Mouse (Mus musculus): ENCODE results near the gene Cpne7. TPM values are rescaled to one million over a fixed set of nuclear protein-coding genes. Genes with fewer than 3 reads are reported as not detected.

The Cpne7 gene
- total RNA-seq, 2 experiments from 2014 or later = 0.31 to 0.73 TPM

- no peak for DNase-seq
- intact Hi-C loops (cut with DNase I; ENCODE audit: low total_unique reads) = no loop called here
These were observed 38.0 kb downstream of the Cpne7 start for GRCm38 (mm10) chr8:123155177-123155576.

- intact Hi-C loops (cut with DNase I; ENCODE audit: low total_unique reads) = no loop called here
These were observed 39.0 kb downstream of the Cpne7 start for GRCm38 (mm10) chr8:123156070-123156773.

GRCm38 (mm10) chr8:123157888-123158465 is 40.8 kb downstream of the Cpne7 start, which contains the start of gene Sult5a1:
Sult5a1 (minus strand) TSS chr8:123158315.
- no peak for DNase-seq
- intact Hi-C loops (cut with DNase I; ENCODE audit: low total_unique reads) = loop anchor here (2.0 kb wide), 1 partner anchor 49 kb away; no protein-coding TSS in a partner anchor

More at GRCm38 (mm10) chr8:123156070-123156773, 39.0 kb downstream of the Cpne7 start:
- no peak for DNase-seq

GRCm38 (mm10) chr8:123181391-123181790 is 64.2 kb downstream of the Cpne7 start:
- intact Hi-C loops (cut with DNase I; ENCODE audit: low total_unique reads) = no loop called here
- peak; percentile 72 for DNase-seq

Small RNA genes within 50 kb of the gene (microRNA-seq; reads per million reads assigned to microRNA genes)
- 0 reads per million in 2 experiments for gene Mir7079
- 0.32 to 1.0 reads per million in 2 experiments for gene Mir7080

Other genes with a start within 250 kb of the Cpne7 start
- gene Ankrd11, start 75.1 kb upstream of the Cpne7 start, total RNA-seq (2021) = 10 to 100 TPM; 40.2 to 43.2 TPM
- gene Spg7, start 54.4 kb upstream of the Cpne7 start, total RNA-seq (2021) = 10 to 100 TPM; 49.0 to 59.2 TPM
- 100 to 1,000 TPM; 517 to 627 TPM for gene Rpl13, start 15.0 kb upstream of the Cpne7 start, total RNA-seq (2021)
- 1 to 10 TPM; 5.7 to 6.9 TPM for gene Sult5a1, start 40.9 kb downstream of the Cpne7 start, total RNA-seq (2021)
- gene Dpep1, start 68.9 kb downstream of the Cpne7 start, total RNA-seq (2021) = 10 to 100 TPM; 11.8 to 20.9 TPM
- gene Chmp1a, start 95.4 kb downstream of the Cpne7 start, total RNA-seq (2021) = 10 to 100 TPM; 41.6 to 53.3 TPM
- gene Spata33, start 95.5 kb downstream of the Cpne7 start, total RNA-seq (2021) = 1 to 10 TPM; 1.6 to 1.8 TPM
- gene Cdk10, start 107.5 kb downstream of the Cpne7 start, total RNA-seq (2021) = 10 to 100 TPM; 11.5 to 12.0 TPM
- gene Spata2l, start 118.9 kb downstream of the Cpne7 start, total RNA-seq (2021) = 1 to 10 TPM in 1 of 2 experiments, under 1 TPM in 1; 0.86 to 1.4 TPM
- 1 to 10 TPM; 5.6 to 6.0 TPM for gene Zfp276, start 136.8 kb downstream of the Cpne7 start, total RNA-seq (2021)
- gene Vps9d1, start 137.0 kb downstream of the Cpne7 start, total RNA-seq (2021) = 10 to 100 TPM; 11.7 to 12.0 TPM
- gene Fanca, start 201.2 kb downstream of the Cpne7 start, total RNA-seq (2021) = 1 to 10 TPM in 1 of 2 experiments, under 1 TPM in 1; 0.92 to 1.3 TPM
- under 1 TPM; 0.44 to 0.92 TPM for gene Spire2, start 215.3 kb downstream of the Cpne7 start, total RNA-seq (2021)